Mouse (Mus musculus): Measurements from ENCODE around the gene Prcd.

- TF ChIP-seq ZNF384 (IDR thresholded peaks at IDR 0.05; ENCODE audit: low read depth, low read length) (no peak), MAFK (IDR thresholded peaks at IDR 0.05; ENCODE audit: insufficient read depth, low read depth, low read length) (no peak), CHD2 (IDR thresholded peaks at IDR 0.05; ENCODE audit: low read depth, low read length) (no peak)
These were observed 41.2 kb downstream of the Prcd start for GRCm38 (mm10) chr11:116694250-116695193.
